Mouse (Mus musculus): ENCODE data around the gene Tor1aip2.

- TF ChIP-seq HCFC1 (IDR thresholded peaks at IDR 0.05; ENCODE audit: borderline replicate concordance, insufficient read depth, low read length) (no peak), MAFK (IDR thresholded peaks at IDR 0.05; ENCODE audit: insufficient read depth, low read depth, low read length) (no peak)
Measured at GRCm38 (mm10) chr1:156085770-156086169, 50.6 kb downstream of the Tor1aip2 start.

Measured in ES-E14 (cell line).